Mouse (Mus musculus) small intestine, adult 2 months (tissue): ENCODE measurements around the gene Dzip1. TPM values are rescaled to one million over a fixed set of nuclear protein-coding genes. Genes with fewer than 3 reads are reported as not detected.

Experiments used
- H3K27ac ChIP-seq: fragments of 200-500 bp; 2 replicates; pipeline ENCODE4 v1.5.1; 2012; ENCODE audit warnings: low read depth, low read length, control low read depth, inconsistent platforms; ENCODE audit not compliant: insufficient read depth
- H3K27me3 ChIP-seq: fragments of 200-500 bp; 2 replicates; pipeline ENCODE4 v1.6.1; 2012; ENCODE audit warnings: mild to moderate bottlenecking, moderate library complexity, low read length, inconsistent platforms; ENCODE audit not compliant: control insufficient read depth, insufficient read depth
- H3K36me3 ChIP-seq: fragments of 200-500 bp; 2 replicates; pipeline ENCODE4 v1.6.1; 2012; ENCODE audit warnings: mild to moderate bottlenecking, low read length, control low read depth, inconsistent platforms; ENCODE audit not compliant: control insufficient read depth, insufficient read depth
- H3K4me1 ChIP-seq: fragments of 200-500 bp; 2 replicates; pipeline ENCODE4 v1.6.1; 2012; ENCODE audit warnings: low read length, inconsistent platforms, mixed read lengths; ENCODE audit not compliant: control insufficient read depth, insufficient read depth, insufficient read length
- H3K4me3 ChIP-seq: fragments of 200-500 bp; 2 replicates; pipeline ENCODE4 v1.5.1; 2012; ENCODE audit warnings: low read depth, mild to moderate bottlenecking, control low read depth, inconsistent platforms, low read length, moderate library complexity
- CTCF ChIP-seq: fragments of 200-500 bp; IDR thresholded peaks from 2 replicates; pipeline ENCODE4 v1.5.1; 2012; ENCODE audit warnings: low read depth, mild to moderate bottlenecking, control low read depth, inconsistent platforms, low read length, moderate library complexity, mixed read lengths; ENCODE audit not compliant: insufficient replicate concordance, insufficient read length; ENCODE audit errors: extremely low read depth
- POLR2A ChIP-seq: fragments of 200-500 bp; IDR thresholded peaks from 2 replicates; pipeline ENCODE4 v1.6.1; 2012; ENCODE audit warnings: low read depth, mild to moderate bottlenecking, control low read depth, inconsistent platforms, low read length, moderate library complexity
- whole genome bisulfite sequencing: fragments of 180-500 bp; shearing (Covaris S2); methylation state at CpG from one replicate; pipeline ENCODE4 v1.1.7; 2018; 5-methylcytosine and 5-hydroxymethylcytosine counted together
- polyA plus RNA-seq: library from polyadenylated mRNA; depleted of rRNA; stranded (reverse); fragments of >200 nt; gene quantifications from 2 replicates; pipeline ENCODE4 v1.2.3, GENCODE M21; 2012

Dzip1 gene
- polyA plus RNA-seq, 1 experiment, result 2.3 TPM

GRCm38 (mm10) chr14:118869712-118870111, 55.5 kb downstream of the Dzip1 start:
- TF ChIP-seq POLR2A, result no peak
- TF ChIP-seq CTCF, result no peak
- Histone ChIP-seq H3K27me3 (no peaks in the 10 kb centered on the region), H3K4me3 (no peak overlapping the region), H3K4me1 (no peaks in the 10 kb centered on the region), H3K36me3 (no peaks in the 10 kb centered on the region), H3K27ac (no peak overlapping the region)
- WGBS, result 59% methylated on average over 6 of the region's 6 CpGs

- WGBS, result 87% methylated on average over 13 of the region's 13 CpGs
- no peak for TF ChIP-seq POLR2A
- TF ChIP-seq CTCF, result no peak
- no peak overlapping the region for H3K27ac ChIP-seq
Observed at GRCm38 (mm10) chr14:118868102-118868724, 57.0 kb downstream of the Dzip1 start.

GRCm38 (mm10) chr14:118867366-118867765, 57.9 kb downstream of the Dzip1 start:
- H3K36me3 ChIP-seq, result no peaks in the 10 kb centered on the region
- no peak overlapping the region for H3K27ac ChIP-seq
- no peaks in the 10 kb centered on the region for H3K4me1 ChIP-seq
- 59% methylated on average over 6 of the region's 6 CpGs for WGBS
- TF ChIP-seq CTCF (no peak), POLR2A (no peak)
- no peak overlapping the region for H3K4me3 ChIP-seq
- no peaks in the 10 kb centered on the region for H3K27me3 ChIP-seq

More at GRCm38 (mm10) chr14:118868102-118868724, 57.0 kb downstream of the Dzip1 start:
- Histone ChIP-seq H3K4me3 (no peak overlapping the region), H3K4me1 (no peaks in the 10 kb centered on the region), H3K27me3 (no peaks in the 10 kb centered on the region), H3K36me3 (no peaks in the 10 kb centered on the region)

GRCm38 (mm10) chr14:118866014-118866811, 59.0 kb downstream of the Dzip1 start:
- WGBS, result 31% methylated on average over 10 of the region's 10 CpGs
- TF ChIP-seq CTCF (no peak), POLR2A (no peak)
- H3K4me3 ChIP-seq, result no peak overlapping the region
- H3K4me1 ChIP-seq, result no peaks in the 10 kb centered on the region
- H3K27me3 ChIP-seq, result no peaks in the 10 kb centered on the region
- H3K36me3 ChIP-seq, result no peaks in the 10 kb centered on the region
- no peak overlapping the region for H3K27ac ChIP-seq

GRCm38 (mm10) chr14:118864905-118865304, 60.4 kb downstream of the Dzip1 start:
- Histone ChIP-seq H3K27me3 (no peaks in the 10 kb centered on the region), H3K36me3 (no peaks in the 10 kb centered on the region), H3K27ac (no peak overlapping the region), H3K4me3 (no peak overlapping the region), H3K4me1 (no peaks in the 10 kb centered on the region)
- 50% methylated on average over 4 of the region's 4 CpGs for WGBS
- TF ChIP-seq CTCF (no peak), POLR2A (no peak)

- no peak for TF ChIP-seq CTCF
- no peak for TF ChIP-seq POLR2A
- WGBS, result 48% methylated on average over 7 of the region's 7 CpGs
Observed at GRCm38 (mm10) chr14:118862253-118862652, 63.0 kb downstream of the Dzip1 start.

GRCm38 (mm10) chr14:118858318-118858717, 66.9 kb downstream of the Dzip1 start:
- Histone ChIP-seq H3K4me3 (no peak overlapping the region), H3K27me3 (peaks cover 11% of the 10 kb centered on the region), H3K27ac (no peak overlapping the region), H3K36me3 (no peaks in the 10 kb centered on the region), H3K4me1 (peaks cover 3% of the 10 kb centered on the region; the same call in 1 of the 2 replicates)
- TF ChIP-seq POLR2A (no peak), CTCF (no peak)
- 70% methylated on average over 6 of the region's 6 CpGs for WGBS

More at GRCm38 (mm10) chr14:118862253-118862652, 63.0 kb downstream of the Dzip1 start:
- Histone ChIP-seq H3K27ac (no peak overlapping the region), H3K4me3 (no peak overlapping the region), H3K4me1 (no peaks in the 10 kb centered on the region), H3K27me3 (no peaks in the 10 kb centered on the region), H3K36me3 (no peaks in the 10 kb centered on the region)

GRCm38 (mm10) chr14:118856563-118856962, 68.7 kb downstream of the Dzip1 start:
- Histone ChIP-seq H3K27ac (no peak overlapping the region), H3K4me1 (peaks cover 3% of the 10 kb centered on the region; the same call in 1 of the 2 replicates), H3K36me3 (no peaks in the 10 kb centered on the region), H3K27me3 (peaks cover 11% of the 10 kb centered on the region), H3K4me3 (no peak overlapping the region)
- WGBS, result 72% methylated on average over 6 of the region's 6 CpGs
- TF ChIP-seq CTCF (no peak), POLR2A (no peak)
